Mouse (Mus musculus) megakaryocyte, embryonic 14.5 days (primary cell): ENCODE data around the gene Cldn22. TPM values are rescaled to one million over a fixed set of nuclear protein-coding genes. Genes with fewer than 3 reads are reported as not detected.
"Not testable (repeated sequence)": the region's sequence is repeated elsewhere in the genome, so short reads cannot be mapped to it uniquely, and the experiment has no call there.

Source experiments
- H3K27me3 ChIP-seq: replicated peaks from 2 replicates; pipeline ENCODE3; 2012; ENCODE audit warnings: inconsistent platforms
- H3K36me3 ChIP-seq: replicated peaks from 2 replicates; pipeline ENCODE3; 2012; ENCODE audit warnings: low read length, inconsistent platforms, mixed read lengths
- H3K4me1 ChIP-seq: 2 replicates; pipeline ENCODE4 v1.6.1; 2012; ENCODE audit warnings: inconsistent platforms
- H3K4me3 ChIP-seq: replicated peaks from 2 replicates; pipeline ENCODE3; 2012; ENCODE audit warnings: moderate library complexity, mild to moderate bottlenecking, inconsistent platforms
- H3K9me3 ChIP-seq: 2 replicates; pipeline ENCODE4 v1.6.1; 2012; ENCODE audit warnings: inconsistent platforms
- FLI1 ChIP-seq: IDR thresholded peaks from 2 replicates; pipeline ENCODE4 v1.6.1; 2012; ENCODE audit warnings: low read length, inconsistent platforms, mixed read lengths
- GATA1 ChIP-seq: IDR thresholded peaks from 3 replicates; pipeline ENCODE4 v1.6.1; 2012; ENCODE audit warnings: mixed read lengths, low read length, inconsistent platforms, borderline replicate concordance
- polyA plus RNA-seq: library from polyadenylated mRNA; stranded (reverse); fragments of >175 nt; gene quantifications from 2 replicates; pipeline ENCODE4 v1.2.3, GENCODE M21; 2012; ENCODE audit warnings: low replicate concordance; ENCODE audit not compliant: insufficient read depth

Cldn22 gene
- polyA plus RNA-seq, 1 experiment, result not detected

DNA sequence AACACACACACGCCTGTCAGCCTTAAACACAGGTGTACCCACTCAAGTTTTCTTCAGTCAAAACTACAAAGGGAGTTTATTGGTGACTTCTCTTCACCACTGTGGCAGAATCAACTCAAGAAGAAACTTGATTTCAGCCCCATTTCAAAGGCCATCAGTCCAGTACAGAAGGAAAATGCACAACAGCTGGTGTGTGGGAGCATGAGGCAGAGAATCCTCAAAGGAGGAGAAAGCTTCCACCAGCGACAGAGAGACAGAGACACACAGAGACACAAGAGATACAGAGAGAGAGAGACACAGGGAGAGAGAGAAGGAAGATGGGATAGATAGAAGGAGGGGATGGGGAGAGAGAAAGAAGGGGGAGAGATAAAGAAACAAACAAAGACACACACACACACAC, 21.9 kb upstream of the Cldn22 start:
- Histone ChIP-seq H3K4me1 (no peaks in the 10 kb centered on the region), H3K4me3 (no peak overlapping the region), H3K9me3 (peaks cover 23% of the 10 kb centered on the region), H3K27me3 (no peaks in the 10 kb centered on the region), H3K36me3 (no peaks in the 10 kb centered on the region)
- TF ChIP-seq FLI1 (no peak), GATA1 (no peak)

GRCm38 (mm10) chr8:47804262-47804661, 20.0 kb upstream of the Cldn22 start:
- no peaks in the 10 kb centered on the region for H3K27me3 ChIP-seq
- no peak overlapping the region for H3K4me3 ChIP-seq
- H3K36me3 ChIP-seq, result no peaks in the 10 kb centered on the region
- TF ChIP-seq FLI1, result no peak
- no peak for TF ChIP-seq GATA1
- H3K9me3 ChIP-seq, result peaks cover 16% of the 10 kb centered on the region
- no peaks in the 10 kb centered on the region for H3K4me1 ChIP-seq

DNA sequence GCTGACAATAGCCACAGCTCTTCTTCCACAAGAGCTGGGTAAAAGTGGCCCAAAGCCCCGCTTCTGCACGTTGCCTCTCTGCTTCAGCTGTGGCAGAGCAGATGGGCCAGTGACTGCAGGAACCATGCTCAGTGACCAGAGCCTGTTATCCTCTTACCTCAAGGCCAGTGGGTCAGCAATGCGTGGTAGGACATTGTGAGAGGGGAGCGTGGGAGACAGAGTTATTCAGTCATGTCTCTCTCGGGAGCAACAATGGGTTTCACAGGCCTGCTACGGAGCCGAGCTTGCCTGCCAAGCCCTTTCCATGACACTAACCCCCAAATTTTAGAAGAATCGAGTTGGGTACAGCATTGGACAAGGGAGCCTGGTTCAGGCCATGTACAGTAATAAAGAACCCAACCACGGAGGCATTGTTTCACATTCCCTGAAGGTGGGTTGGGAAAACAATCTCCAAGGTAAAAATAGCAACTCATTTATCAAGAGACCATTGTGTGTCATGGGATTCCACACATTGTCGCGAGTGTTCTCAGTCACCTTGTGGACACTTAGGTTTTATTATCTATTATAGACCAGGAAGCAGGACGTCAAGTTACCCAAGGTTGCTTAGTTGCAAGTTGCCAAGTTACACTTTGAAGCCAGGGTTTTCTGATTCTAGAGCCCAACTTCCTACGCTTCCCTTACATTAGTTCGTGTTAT, 14.2 kb upstream of the Cldn22 start:
- no peaks in the 10 kb centered on the region for H3K36me3 ChIP-seq
- no peaks in the 10 kb centered on the region for H3K27me3 ChIP-seq
- no peak overlapping the region for H3K4me3 ChIP-seq
- TF ChIP-seq FLI1 (no peak), GATA1 (no peak)
- no peaks in the 10 kb centered on the region for H3K4me1 ChIP-seq
- H3K9me3 ChIP-seq, result peaks cover 17% of the 10 kb centered on the region

- H3K27me3 ChIP-seq, result no peaks in the 10 kb centered on the region
- no peak for TF ChIP-seq GATA1
- no peak for TF ChIP-seq FLI1
- H3K36me3 ChIP-seq, result no peaks in the 10 kb centered on the region
- H3K9me3 ChIP-seq, result peaks cover 17% of the 10 kb centered on the region
- no peaks in the 10 kb centered on the region for H3K4me1 ChIP-seq
- H3K4me3 ChIP-seq, result no peak overlapping the region
These were observed 13.6 kb upstream of the Cldn22 start for GRCm38 (mm10) chr8:47810666-47811015.

- Histone ChIP-seq H3K27me3 (no peaks in the 10 kb centered on the region), H3K9me3 (peaks cover 17% of the 10 kb centered on the region), H3K4me3 (no peak overlapping the region), H3K4me1 (no peaks in the 10 kb centered on the region), H3K36me3 (no peaks in the 10 kb centered on the region)
- TF ChIP-seq FLI1 (no peak), GATA1 (no peak)
These were observed 13.1 kb upstream of the Cldn22 start for GRCm38 (mm10) chr8:47811221-47811620.

- no peaks in the 10 kb centered on the region for H3K4me1 ChIP-seq
- H3K9me3 ChIP-seq, result peaks cover 5% of the 10 kb centered on the region; the same call in 1 of the 2 replicates
- H3K36me3 ChIP-seq, result no peaks in the 10 kb centered on the region
- no peaks in the 10 kb centered on the region for H3K27me3 ChIP-seq
- no peak for TF ChIP-seq GATA1
- TF ChIP-seq FLI1, result no peak
- H3K4me3 ChIP-seq, result no peak overlapping the region
These were observed 5.2 kb upstream of the Cldn22 start for GRCm38 (mm10) chr8:47819034-47819433.

DNA sequence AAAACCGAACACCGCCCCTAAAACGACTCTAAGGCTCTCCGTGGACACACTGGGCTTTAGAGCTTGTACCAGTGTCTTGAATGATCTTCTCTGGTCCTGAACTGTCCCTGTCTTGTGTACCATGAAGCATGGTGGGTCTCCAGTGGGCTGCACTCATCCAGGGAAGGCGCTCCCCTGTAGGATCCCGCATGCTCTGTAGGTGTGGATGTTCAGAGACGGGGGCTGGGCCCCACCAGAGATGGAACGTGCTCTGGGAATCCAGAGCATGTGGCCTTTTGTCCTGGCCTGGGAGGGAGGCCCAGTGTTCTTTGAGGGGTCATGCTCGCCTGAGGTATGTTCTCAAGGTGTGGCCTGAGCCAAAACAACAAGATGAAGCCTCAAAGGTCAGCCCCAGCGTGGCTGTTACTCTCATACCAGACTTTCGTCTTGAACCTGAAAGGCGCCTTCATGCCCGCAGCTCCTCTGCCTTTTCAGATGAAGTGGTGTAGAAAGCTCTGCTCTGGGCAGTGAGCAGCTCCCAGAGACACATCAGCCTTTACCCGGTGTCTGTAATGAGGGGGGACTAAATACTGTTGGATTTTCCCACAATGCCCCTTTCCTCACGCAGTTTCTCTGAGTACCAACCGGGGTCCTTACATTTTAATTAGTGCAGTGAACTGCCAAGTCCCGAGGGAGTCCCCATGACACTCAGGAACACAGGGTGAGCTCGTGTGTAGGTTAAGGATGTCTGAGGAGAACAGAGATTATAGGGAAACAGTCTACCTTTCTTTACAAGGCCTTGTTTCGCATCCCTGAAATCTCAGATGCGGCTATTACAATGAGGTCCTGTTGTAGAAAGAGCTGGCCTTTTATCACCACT, 3.1 kb upstream of the Cldn22 start:
- no peak for TF ChIP-seq FLI1
- TF ChIP-seq GATA1, result no peak
- peaks cover 5% of the 10 kb centered on the region; the same call in 1 of the 2 replicates for H3K9me3 ChIP-seq
- no peaks in the 10 kb centered on the region for H3K36me3 ChIP-seq
- H3K27me3 ChIP-seq, result no peaks in the 10 kb centered on the region
- no peak overlapping the region for H3K4me3 ChIP-seq
- no peaks in the 10 kb centered on the region for H3K4me1 ChIP-seq

DNA sequence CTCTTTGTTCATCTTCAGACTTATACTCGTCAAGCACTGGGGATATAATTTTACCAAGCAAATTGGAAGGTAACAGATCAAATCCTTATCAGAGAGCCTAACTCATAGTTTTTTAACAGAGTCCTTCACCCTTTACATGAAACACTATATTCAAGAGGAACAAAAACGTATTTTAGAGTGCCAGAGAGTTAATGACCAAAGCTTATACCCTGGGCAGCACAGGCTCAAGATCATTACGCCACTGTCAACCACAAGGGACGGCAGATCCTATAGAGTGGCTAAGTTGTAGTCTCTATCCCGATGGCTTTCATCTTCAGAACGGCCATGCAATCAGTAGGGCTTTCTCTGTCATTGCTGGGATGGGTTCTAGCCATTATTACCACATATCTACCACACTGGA, 2.4 kb upstream of the Cldn22 start, which contains the start of gene Cldn24:
TSS of gene Cldn24 (plus strand) at position 301 of the 400 bp plus-strand sequence.
- Histone ChIP-seq H3K9me3 (peaks cover 5% of the 10 kb centered on the region; the same call in 1 of the 2 replicates), H3K27me3 (no peaks in the 10 kb centered on the region), H3K4me3 (no peak within 1 kb of the TSS), H3K36me3 (no peaks in the 10 kb centered on the region), H3K4me1 (no peaks in the 10 kb centered on the region)
- TF ChIP-seq GATA1, result no peak
- TF ChIP-seq FLI1, result no peak

DNA sequence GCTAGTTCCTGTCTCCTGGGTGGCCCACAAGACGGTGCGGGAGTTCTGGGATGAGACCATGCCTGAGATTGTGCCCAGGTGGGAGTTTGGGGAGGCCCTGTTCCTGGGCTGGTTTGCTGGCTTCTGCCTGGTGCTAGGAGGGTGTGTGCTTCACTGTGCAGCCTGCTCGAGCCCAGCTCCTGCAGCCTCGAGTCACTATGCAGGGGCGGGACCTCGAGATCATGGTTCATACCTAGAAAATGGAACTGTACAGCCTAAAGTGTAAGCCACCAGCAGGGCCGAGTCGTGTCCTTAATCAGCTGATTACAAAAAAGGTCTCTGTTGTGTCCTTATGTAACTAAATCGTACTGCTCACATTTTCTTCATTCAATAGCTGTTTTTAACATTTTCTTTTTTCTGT, 1.7 kb upstream of the Cldn22 start:
- not testable (repeated sequence) for H3K4me3 ChIP-seq, H3K36me3 ChIP-seq, H3K4me1 ChIP-seq, H3K9me3 ChIP-seq, H3K27me3 ChIP-seq

DNA sequence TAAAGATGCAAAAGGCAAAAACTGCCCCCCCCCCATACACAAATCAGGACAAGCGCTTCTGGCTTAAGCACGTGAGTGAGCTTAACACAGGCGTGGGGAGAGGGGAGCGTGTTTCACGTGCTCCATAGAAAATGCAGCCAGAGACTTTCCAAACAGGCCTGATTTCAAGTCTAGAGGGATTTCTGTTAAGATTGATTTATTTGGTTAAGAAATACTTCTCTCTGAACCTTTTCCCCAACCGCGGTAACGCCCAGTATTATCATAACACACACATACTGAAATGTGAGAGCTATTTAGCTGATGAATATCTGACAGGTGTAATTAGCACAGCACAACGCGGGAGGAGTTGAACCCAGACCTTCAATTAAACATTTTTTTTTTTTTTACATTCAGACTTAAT, 505 bp upstream of the Cldn22 start:
- H3K4me1 ChIP-seq, result no peaks in the 10 kb centered on the region

More for the DNA sequence above, 505 bp upstream of the Cldn22 start:
- Histone ChIP-seq H3K27me3 (no peaks in the 10 kb centered on the region), H3K4me3 (no peak overlapping the region), H3K9me3 (peaks cover 5% of the 10 kb centered on the region; the same call in 1 of the 2 replicates), H3K36me3 (peaks cover 10% of the 10 kb centered on the region)
- TF ChIP-seq GATA1 (no peak), FLI1 (no peak)
